Mouse (Mus musculus) heart, adult 2 months (tissue): Measurements from ENCODE around the gene 1700025G04Rik.

Experiments
- CTCF ChIP-seq: fragments of 200-600 bp; IDR thresholded peaks from 2 replicates; pipeline ENCODE4 v1.8.1; 2022; ENCODE audit warnings: antibody characterized with exemption, mild to moderate bottlenecking, moderate library complexity
- POLR2A ChIP-seq: fragments of 200-500 bp; IDR thresholded peaks from 2 replicates; pipeline ENCODE4 v1.6.1; 2011; ENCODE audit warnings: mild to moderate bottlenecking, low read depth, low read length, control low read depth; ENCODE audit not compliant: insufficient read depth

GRCm38 (mm10) chr1:152042409-152042808, 47.5 kb downstream of the 1700025G04Rik start:
- TF ChIP-seq POLR2A = no peak
- no peak for TF ChIP-seq CTCF
